Mouse (Mus musculus): ENCODE data around the gene Gstm4.
"Not testable (repeated sequence)": the region's sequence is repeated elsewhere in the genome, so short reads cannot be mapped to it uniquely, and the experiment has no call there.

Gstm4 gene

DNA sequence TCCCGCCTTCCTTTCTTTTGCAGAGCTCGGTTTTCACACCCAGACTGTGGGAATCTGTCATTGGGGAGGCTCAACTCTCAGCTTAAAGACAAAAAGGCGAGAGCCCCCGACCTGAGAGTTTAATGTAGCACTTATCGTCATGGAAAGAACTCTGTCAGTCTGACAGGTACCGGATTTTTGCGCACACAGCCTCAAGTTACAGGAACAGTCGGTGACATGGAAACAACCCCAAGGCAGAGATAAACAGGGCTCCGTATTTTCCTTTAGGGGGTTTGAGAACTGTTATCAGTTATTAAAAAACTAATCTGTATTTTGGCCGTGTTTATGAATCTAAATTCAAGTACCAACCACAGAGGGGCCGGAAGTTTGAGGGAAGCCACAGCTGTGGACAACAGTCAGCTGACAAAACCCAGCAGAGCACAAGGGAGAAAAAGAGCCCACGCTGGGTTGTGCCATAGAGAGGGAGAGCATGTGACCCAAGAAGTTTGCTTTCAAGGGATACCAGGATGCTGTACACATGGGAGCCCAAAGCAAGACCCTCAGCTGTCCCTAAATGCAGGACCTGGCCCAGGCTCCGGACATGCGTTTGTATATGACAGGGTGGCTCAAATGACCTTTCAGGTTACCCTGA, 26.4 kb downstream of the Gstm4 start:
- DNase-seq (ENCODE audit: low read depth in 2 of 2, low spot score in 2 of 2), result no peak

DNA sequence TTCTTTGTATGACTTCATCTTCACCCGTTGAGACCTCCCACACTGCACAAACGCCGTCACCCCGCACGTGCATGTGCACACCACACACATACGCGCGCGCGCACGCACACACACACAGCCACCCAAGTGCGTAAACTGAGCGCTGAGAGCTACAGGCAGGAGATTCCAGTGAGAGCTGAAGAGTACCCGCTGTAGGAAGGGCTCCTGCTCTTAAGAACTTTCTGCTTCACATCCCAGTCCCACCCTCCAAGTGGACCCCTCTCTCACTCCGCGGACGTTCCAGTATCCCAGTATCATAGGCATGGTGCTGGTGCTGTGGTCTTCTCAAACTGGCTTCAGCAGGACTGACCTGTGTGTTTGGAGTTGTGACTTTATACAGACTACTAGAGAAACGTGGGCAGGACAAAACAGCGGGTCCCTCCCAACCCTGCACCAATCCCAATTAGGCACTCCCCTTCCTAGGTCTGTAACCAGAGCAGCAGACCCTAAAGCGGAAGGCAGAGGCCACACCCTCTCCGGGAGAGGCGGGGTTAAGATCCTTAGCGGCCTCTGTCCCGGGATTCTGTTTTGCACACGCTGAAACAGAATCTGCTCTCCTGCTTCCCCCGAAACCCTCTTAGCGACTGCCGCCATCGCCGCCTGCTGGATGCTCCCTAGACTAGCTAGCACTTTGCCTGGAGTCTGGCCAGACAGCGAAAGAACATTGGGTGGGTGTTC, 27.1 kb downstream of the Gstm4 start, which contains the start of gene Gstm1:
Gstm1 (minus strand) TSS at position 501 of the 717 bp plus-strand sequence.
- DNase-seq (ENCODE audit: low read depth in 2 of 2, low spot score in 2 of 2), result peak; percentile 37 to 56

DNA sequence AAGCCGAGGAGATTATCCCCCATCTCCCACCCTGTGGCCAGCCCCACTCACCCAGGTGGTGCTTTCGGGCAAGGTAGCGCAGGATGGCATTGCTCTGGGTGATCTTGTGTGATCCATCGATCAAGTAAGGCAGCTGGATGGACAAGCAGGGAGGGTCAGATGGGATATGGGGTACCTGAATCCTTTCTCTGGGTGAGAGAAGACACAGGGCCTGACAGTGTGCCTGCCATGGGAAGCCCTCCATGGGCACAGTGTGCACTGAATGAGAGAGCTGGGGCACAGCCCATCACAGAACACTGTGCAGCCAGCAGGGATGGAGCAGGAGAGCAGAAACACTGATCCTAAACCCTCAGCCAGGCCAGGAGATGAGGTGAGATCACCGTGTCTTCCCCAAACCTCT, 28.2 kb downstream of the Gstm4 start:
- not testable (repeated sequence) for DNase-seq (ENCODE audit: low read depth in 2 of 2, low spot score in 2 of 2)

DNA sequence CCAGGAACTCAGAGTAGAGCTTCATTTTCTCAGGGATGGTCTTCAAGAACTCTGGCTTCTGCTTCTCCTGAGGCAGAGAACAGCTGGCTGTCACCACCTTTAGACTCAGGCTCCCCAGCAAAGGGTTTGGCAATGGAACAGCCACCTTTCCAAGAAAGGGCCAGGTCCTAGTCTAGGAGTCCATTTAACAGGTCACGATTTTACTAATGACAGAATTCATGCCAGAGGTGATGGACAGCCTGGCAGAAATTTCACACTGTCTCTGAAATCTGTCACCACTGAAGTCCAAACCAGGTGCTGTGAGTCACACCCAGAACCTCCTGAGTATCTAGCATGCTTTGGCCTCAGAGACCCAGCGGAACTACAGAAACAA, 29.7 kb downstream of the Gstm4 start:
- no peak for DNase-seq (ENCODE audit: low read depth in 2 of 2, low spot score in 2 of 2)

DNA sequence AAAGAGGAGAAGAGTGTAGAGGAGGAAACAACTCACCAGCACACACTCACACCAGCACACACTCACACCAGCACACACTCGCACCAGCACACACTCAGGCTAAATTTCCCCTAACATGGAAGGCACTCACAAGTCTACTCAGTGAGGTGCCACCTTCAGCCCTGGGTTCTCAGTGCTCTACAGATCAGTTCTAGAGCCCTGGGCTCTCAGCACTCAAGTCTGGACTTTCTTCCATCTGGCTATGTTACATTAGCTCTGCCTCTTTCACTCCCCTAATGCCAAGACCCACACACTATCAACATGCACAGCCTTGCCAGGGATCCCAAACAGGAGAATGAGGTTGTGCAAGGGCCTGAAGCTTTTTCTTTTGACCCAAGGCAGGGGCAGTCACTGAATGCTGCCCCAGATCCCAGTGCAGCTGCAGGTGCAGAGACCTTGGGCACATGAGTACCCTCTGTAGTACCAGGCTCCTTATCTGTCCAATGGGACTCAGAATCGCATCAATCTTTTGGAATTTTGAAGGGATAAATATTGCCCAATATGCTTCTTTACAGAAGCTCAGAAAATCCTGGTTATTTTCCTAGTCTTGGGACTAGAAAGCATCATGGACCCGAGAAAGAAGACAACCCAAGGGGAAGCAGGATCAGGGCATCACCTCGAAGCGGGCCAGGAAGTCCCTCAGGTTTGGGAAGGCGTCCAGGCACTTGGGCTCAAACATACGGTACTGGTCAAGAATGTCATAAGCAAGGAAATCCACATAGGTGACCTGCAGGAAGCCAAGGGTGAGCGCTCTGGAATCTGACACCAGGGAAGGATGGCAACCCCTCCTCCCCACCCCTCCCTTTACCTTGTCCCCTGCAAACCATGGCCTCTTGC, 30.4 kb downstream of the Gstm4 start:
- no peak for DNase-seq (ENCODE audit: low read depth in 2 of 2, low spot score in 2 of 2)

DNA sequence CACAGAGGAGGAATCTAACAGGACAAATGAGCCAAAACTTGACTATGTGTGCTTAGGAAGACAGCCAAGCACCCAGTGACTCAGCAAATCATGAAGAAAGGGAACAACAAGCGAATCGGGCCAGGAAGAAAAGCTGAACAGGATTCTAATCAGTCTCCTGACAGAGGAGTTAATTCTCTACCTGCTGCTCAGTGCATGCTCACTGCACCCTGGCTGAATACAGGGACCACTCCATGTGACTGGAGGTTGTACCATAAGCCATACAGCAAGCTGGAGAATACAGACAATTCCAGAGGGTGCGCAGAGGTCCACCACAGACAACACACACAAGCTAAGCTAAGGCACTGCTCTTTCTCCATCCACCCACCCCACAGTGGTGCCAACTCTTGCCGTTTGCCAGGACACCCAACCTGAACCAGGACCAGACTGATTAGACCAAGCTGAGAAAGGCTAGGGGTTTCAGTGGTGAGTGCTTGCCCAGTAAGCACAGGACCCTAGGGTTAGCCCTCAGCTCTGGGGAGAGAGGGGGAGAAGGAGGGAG, 31.3 kb downstream of the Gstm4 start:
- DNase-seq (ENCODE audit: low read depth in 2 of 2, low spot score in 2 of 2), result no peak

DNA sequence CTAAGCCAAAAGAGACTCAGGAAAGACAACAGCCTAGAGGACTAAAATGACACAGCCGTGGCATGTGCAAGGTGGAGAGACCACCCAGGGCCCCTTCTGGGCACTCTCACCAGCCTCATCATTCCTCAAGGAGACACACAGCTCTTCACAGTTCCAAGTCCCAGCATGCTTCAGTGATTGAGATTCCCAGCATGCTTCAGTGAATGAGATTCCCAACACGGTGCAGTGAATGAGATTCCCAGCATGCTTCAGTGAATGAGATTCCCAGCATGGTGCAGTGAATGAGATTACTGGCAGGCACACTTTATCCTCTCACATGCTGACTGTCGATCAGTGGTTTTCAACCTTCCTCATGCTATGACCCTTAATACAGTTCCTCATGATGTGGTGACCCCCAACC, 33.1 kb downstream of the Gstm4 start:
- no peak for DNase-seq (ENCODE audit: low read depth in 2 of 2, low spot score in 2 of 2)

DNA sequence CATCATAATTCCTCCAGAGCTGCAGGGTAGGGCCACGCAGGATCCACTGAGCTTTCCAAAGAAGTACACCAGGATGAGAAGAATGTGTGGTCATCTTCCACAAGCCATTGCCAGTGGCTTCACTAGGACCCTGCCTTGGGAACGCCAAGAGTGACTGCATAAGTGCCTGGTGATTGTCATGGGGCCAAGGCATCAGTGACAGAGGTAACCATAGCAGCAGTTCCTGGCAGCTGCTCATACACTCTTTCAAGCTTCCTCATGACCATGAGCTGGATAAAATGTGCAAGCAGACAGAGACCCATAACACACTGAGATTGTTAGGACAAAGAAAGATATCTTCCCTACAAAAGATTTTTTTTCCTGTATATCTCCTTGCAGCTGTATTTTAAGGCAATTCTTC, 34.4 kb downstream of the Gstm4 start:
- DNase-seq (ENCODE audit: low read depth in 2 of 2, low spot score in 2 of 2), result no peak

DNA sequence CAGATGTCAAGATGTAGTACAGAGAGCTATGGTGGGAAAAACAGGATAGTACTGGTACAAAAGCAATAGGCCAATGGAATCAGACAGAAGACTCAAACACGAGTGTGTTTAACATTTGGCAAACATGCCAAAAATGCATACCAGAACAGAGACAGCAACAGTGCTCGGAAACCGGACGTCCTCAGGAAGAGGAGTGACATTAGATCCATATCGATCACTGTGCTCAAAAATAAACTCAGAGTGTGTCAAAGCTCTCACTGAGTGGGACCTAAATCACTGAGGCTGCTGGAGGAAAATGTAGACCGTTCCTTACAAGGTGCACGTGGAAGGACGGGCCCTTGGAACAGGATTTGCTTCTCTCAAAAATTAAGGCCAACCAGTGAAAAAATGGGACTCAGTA, 42.7 kb downstream of the Gstm4 start:
- no peak for DNase-seq (ENCODE audit: low read depth in 2 of 2, low spot score in 2 of 2)

DNA sequence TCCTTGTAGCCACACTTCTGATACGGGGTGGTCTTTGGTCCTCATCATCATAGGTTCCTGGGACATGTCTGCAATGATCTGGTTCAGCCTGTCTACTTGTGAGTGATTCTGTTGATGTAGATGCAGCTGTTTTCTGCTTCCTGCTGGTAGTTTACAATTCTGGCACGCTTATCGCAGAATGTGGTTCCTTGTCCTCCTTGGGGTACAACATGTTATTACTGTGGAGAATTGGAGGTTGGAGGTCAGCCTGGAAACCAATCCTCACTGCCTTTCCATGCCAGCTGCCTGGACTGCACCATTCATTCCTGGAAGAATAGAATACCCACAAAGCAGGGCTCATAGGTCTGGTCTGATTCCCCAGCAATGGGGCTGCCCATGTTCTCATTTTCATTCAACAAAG, 45.2 kb downstream of the Gstm4 start:
- DNase-seq (ENCODE audit: low read depth in 2 of 2, low spot score in 2 of 2), result no peak

DNA sequence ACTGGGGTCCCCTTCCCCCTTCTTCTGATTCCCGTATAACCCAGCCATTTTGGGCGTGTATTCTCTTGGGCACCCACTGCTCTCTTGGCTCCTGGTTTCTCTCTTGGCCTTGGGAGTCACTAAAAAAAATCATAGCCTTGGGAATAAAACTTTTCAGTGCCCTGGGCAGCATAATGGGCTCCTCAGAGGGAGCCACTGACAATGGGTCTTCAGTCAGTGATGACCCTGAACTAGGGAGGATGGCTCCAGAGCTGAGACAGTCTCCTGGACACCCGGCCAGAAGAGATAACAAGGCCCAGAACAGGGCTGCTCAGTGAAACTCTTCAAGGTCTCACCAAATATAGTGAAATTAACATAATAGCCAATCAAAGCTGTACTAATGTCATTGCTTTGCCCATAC, 46.1 kb downstream of the Gstm4 start:
- no peak for DNase-seq (ENCODE audit: low read depth in 2 of 2, low spot score in 2 of 2)

DNA sequence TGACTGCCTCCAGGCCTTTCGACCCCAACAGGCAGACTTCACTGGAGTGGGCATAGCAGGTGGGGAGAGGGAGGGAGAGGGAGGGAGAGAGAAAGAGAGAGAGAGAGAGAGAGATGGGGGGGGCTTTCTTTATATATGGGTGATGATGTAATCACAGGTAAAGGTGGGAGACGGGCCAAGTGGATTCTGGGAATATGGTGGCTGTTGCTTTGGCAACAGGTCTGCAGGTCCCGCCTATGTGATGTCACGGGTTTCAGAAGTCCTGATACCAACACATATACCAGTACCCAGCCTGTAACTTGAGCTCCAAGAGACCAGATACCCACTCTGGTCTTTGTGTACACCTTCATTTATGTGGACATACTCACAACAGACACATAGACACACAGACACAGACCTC, 48.1 kb downstream of the Gstm4 start:
- no peak for DNase-seq (ENCODE audit: low read depth in 2 of 2, low spot score in 2 of 2)

DNA sequence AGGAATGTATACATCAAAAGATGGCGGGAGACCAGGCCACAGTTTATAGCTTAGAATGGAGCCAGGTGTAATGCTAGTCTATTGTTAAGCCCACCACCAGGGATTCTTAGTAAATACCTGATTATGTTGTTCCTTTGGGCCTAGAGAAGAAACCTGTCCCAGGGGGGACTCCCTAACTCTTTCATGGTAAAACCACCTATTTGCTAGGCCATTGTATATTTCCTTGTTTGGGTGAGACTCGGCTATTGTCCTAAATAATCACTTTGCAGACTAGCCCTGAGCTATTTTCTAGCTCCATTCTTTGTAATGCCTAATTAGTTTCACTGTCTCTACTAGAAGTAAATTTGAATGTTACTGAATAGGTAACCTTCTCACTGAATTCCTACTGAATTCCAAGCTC, 48.7 kb downstream of the Gstm4 start:
- DNase-seq (ENCODE audit: low read depth in 2 of 2, low spot score in 2 of 2), result not testable (repeated sequence)
